Mouse (Mus musculus): ENCODE measurements around the gene Pard3b. TPM values are rescaled to one million over a fixed set of nuclear protein-coding genes. Genes with fewer than 3 reads are reported as not detected.
A peak's percentile ranks its signal among the peaks of the same experiment; 100 is the strongest.

The Pard3b gene
- polyA plus RNA-seq, 1 experiment from 2014 or later, result 13.8 TPM

DNA sequence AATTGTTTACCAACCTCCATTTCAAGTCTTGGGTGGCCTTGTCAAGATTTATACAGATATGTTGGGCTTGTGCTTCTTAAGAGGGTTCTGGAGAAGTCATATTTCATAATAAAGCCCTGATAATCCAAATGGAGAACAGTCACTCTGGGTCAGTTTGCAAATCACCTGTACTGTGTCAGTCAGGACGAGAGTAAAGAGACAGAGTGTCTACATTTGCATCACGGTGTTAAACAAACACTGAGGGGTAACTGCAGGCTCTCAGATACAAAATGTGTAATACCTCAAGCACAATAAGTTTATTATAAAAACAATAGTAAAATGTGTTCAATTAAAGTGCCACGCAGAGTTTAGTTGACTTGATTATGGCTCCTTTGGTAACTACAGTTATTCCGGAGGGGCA is 91.0 kb downstream of the Pard3b start:
- ATAC-seq (ENCODE audit: low FRiP score, low TSS enrichment), result no peak

GRCm38 (mm10) chr1:61736550-61736949 is 97.9 kb downstream of the Pard3b start:
- no peaks in the 10 kb centered on the region for H3K4me1 ChIP-seq (replicated peaks; ENCODE audit: control insufficient read depth, insufficient read depth)
- DNase-seq (ENCODE audit: low spot score) (no peak), ATAC-seq (ENCODE audit: low FRiP score, low TSS enrichment) (peak; percentile 74)
- TF ChIP-seq CTCF (IDR thresholded peaks at IDR 0.05; ENCODE audit: low read depth), result no peak
- TF ChIP-seq EP300 (optimal IDR thresholded peaks at IDR 0.05), result no peak
- no peaks in the 10 kb centered on the region for H3K9me3 ChIP-seq (ENCODE audit: control insufficient read depth, low read length)
- no peak overlapping the region for H3K27ac ChIP-seq (replicated peaks)
- H3K36me3 ChIP-seq (ENCODE audit: control insufficient read depth, insufficient read depth, low read length), result no peaks in the 10 kb centered on the region
- no peak overlapping the region for H3K4me2 ChIP-seq (replicated peaks; ENCODE audit: low read depth)
- no peaks in the 10 kb centered on the region for H3K27me3 ChIP-seq (ENCODE audit: control insufficient read depth, insufficient read depth, low read length)
- no peak overlapping the region for H3K9ac ChIP-seq (ENCODE audit: low read length)
- H3K4me3 ChIP-seq (ENCODE audit: low read depth, low read length), result no peak overlapping the region
- WGBS, result 59% methylated on average over 1 of the region's 1 CpGs

More for the DNA sequence above, 91.0 kb downstream of the Pard3b start:
- Histone ChIP-seq H3K4me2 (replicated peaks; ENCODE audit: low read depth) (no peak overlapping the region), H3K4me1 (replicated peaks; ENCODE audit: control insufficient read depth, insufficient read depth) (no peaks in the 10 kb centered on the region), H3K27ac (replicated peaks) (no peak overlapping the region), H3K9me3 (ENCODE audit: control insufficient read depth, low read length) (no peaks in the 10 kb centered on the region), H3K36me3 (ENCODE audit: control insufficient read depth, insufficient read depth, low read length) (no peaks in the 10 kb centered on the region), H3K9ac (ENCODE audit: low read length) (no peak overlapping the region), H3K27me3 (ENCODE audit: control insufficient read depth, insufficient read depth, low read length) (no peaks in the 10 kb centered on the region), H3K4me3 (ENCODE audit: low read depth, low read length) (no peak overlapping the region)
- WGBS, result 39% methylated on average over 4 of the region's 4 CpGs
- TF ChIP-seq EP300 (optimal IDR thresholded peaks at IDR 0.05), result no peak
- TF ChIP-seq CTCF (IDR thresholded peaks at IDR 0.05; ENCODE audit: low read depth), result no peak
- DNase-seq (ENCODE audit: low spot score), result no peak

GRCm38 (mm10) chr1:61742831-61743230 is 104.2 kb downstream of the Pard3b start:
- Histone ChIP-seq H3K27me3 (ENCODE audit: control insufficient read depth, insufficient read depth, low read length) (no peaks in the 10 kb centered on the region), H3K4me3 (ENCODE audit: low read depth, low read length) (no peak overlapping the region), H3K9ac (ENCODE audit: low read length) (no peak overlapping the region), H3K9me3 (ENCODE audit: control insufficient read depth, low read length) (no peaks in the 10 kb centered on the region), H3K4me2 (replicated peaks; ENCODE audit: low read depth) (no peak overlapping the region), H3K27ac (replicated peaks) (no peak overlapping the region), H3K4me1 (replicated peaks; ENCODE audit: control insufficient read depth, insufficient read depth) (no peaks in the 10 kb centered on the region), H3K36me3 (ENCODE audit: control insufficient read depth, insufficient read depth, low read length) (no peaks in the 10 kb centered on the region)
- ATAC-seq (ENCODE audit: low FRiP score, low TSS enrichment), result no peak
- no peak for DNase-seq (ENCODE audit: low spot score)
- no peak for TF ChIP-seq EP300 (optimal IDR thresholded peaks at IDR 0.05)
- TF ChIP-seq CTCF (IDR thresholded peaks at IDR 0.05; ENCODE audit: low read depth), result no peak

DNA sequence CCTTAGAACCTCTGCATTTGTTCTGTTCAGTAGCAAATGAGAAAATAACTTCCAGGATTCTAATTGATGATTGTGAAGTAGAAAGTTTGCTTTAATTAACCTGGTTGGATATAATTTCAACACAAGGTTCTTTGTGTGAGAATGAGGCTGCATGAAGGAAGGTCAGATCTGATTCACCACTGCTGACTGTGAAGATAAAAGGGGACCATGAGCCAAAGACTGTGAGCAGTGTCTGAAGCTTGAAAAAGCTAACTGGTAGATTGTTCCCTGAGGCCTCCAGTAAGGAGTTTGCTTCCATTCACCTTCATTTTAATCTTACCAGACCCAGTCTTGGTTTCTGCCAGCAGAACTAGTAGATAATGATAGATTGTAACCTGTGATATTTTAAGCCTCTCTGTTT is 108.9 kb downstream of the Pard3b start:
- no peak overlapping the region for H3K9ac ChIP-seq (ENCODE audit: low read length)
- no peak for TF ChIP-seq CTCF (IDR thresholded peaks at IDR 0.05; ENCODE audit: low read depth)
- no peaks in the 10 kb centered on the region for H3K27me3 ChIP-seq (ENCODE audit: control insufficient read depth, insufficient read depth, low read length)
- H3K4me3 ChIP-seq (ENCODE audit: low read depth, low read length), result no peak overlapping the region
- H3K36me3 ChIP-seq (ENCODE audit: control insufficient read depth, insufficient read depth, low read length), result no peaks in the 10 kb centered on the region
- no peaks in the 10 kb centered on the region for H3K4me1 ChIP-seq (replicated peaks; ENCODE audit: control insufficient read depth, insufficient read depth)
- DNase-seq (ENCODE audit: low spot score), result no peak
- H3K27ac ChIP-seq (replicated peaks), result no peak overlapping the region
- ATAC-seq (ENCODE audit: low FRiP score, low TSS enrichment), result no peak
- no peaks in the 10 kb centered on the region for H3K9me3 ChIP-seq (ENCODE audit: control insufficient read depth, low read length)
- H3K4me2 ChIP-seq (replicated peaks; ENCODE audit: low read depth), result no peak overlapping the region

GRCm38 (mm10) chr1:61751008-61751407 is 112.4 kb downstream of the Pard3b start:
- Histone ChIP-seq H3K27ac (replicated peaks) (no peak overlapping the region), H3K27me3 (ENCODE audit: control insufficient read depth, insufficient read depth, low read length) (no peaks in the 10 kb centered on the region), H3K4me3 (ENCODE audit: low read depth, low read length) (no peak overlapping the region), H3K4me1 (replicated peaks; ENCODE audit: control insufficient read depth, insufficient read depth) (no peaks in the 10 kb centered on the region), H3K9me3 (ENCODE audit: control insufficient read depth, low read length) (no peaks in the 10 kb centered on the region), H3K36me3 (ENCODE audit: control insufficient read depth, insufficient read depth, low read length) (no peaks in the 10 kb centered on the region), H3K9ac (ENCODE audit: low read length) (no peak overlapping the region), H3K4me2 (replicated peaks; ENCODE audit: low read depth) (no peak overlapping the region)
- 87% methylated on average over 1 of the region's 1 CpGs for WGBS
- no peak for TF ChIP-seq EP300 (optimal IDR thresholded peaks at IDR 0.05)
- no peak for TF ChIP-seq CTCF (IDR thresholded peaks at IDR 0.05; ENCODE audit: low read depth)
- DNase-seq (ENCODE audit: low spot score) (no peak), ATAC-seq (ENCODE audit: low FRiP score, low TSS enrichment) (no peak)

DNA sequence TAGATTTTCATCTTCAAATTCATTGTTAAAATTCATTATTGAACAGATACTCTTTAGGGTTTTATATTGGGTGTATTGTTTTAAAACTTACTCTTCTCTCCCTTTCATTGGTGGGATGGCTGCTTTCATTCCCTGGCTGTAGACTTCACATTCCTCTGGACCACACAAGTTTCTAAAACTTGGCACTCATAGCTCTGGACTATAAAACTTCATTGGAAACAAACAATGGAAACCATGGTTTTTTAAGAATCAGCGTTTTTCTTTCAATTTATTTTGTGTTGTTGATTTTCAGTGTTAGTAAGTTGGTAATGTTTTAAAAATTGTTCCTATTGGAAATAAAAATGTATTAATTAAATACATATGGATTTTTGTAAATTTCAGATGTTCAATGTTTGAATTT is 118.1 kb downstream of the Pard3b start:
- H3K4me3 ChIP-seq (ENCODE audit: low read depth, low read length), result no peak overlapping the region
- DNase-seq (ENCODE audit: low spot score), result no peak

More for the DNA sequence above, 118.1 kb downstream of the Pard3b start:
- Histone ChIP-seq H3K36me3 (ENCODE audit: control insufficient read depth, insufficient read depth, low read length) (no peaks in the 10 kb centered on the region), H3K9ac (ENCODE audit: low read length) (no peak overlapping the region), H3K27ac (replicated peaks) (no peak overlapping the region), H3K4me1 (replicated peaks; ENCODE audit: control insufficient read depth, insufficient read depth) (no peaks in the 10 kb centered on the region), H3K9me3 (ENCODE audit: control insufficient read depth, low read length) (no peaks in the 10 kb centered on the region), H3K4me2 (replicated peaks; ENCODE audit: low read depth) (no peak overlapping the region), H3K27me3 (ENCODE audit: control insufficient read depth, insufficient read depth, low read length) (no peaks in the 10 kb centered on the region)
- no peak for ATAC-seq (ENCODE audit: low FRiP score, low TSS enrichment)
- no peak for TF ChIP-seq CTCF (IDR thresholded peaks at IDR 0.05; ENCODE audit: low read depth)
- TF ChIP-seq EP300 (optimal IDR thresholded peaks at IDR 0.05), result no peak
- WGBS, result 47% methylated on average over 1 of the region's 1 CpGs
